Mouse (Mus musculus) embryonic fibroblast, embryonic 13.5 days (primary cell): ENCODE results near the gene Sox14. TPM values are rescaled to one million over a fixed set of nuclear protein-coding genes. Genes with fewer than 3 reads are reported as not detected.

Experiments
- H3K27ac ChIP-seq: 2 replicates; pipeline ENCODE4 v1.5.1; 2012; ENCODE audit warnings: low read length, control low read depth, inconsistent platforms; ENCODE audit not compliant: insufficient read depth
- H3K4me1 ChIP-seq: 2 replicates; pipeline ENCODE4 v1.6.1; 2011; ENCODE audit warnings: low read length; ENCODE audit not compliant: control insufficient read depth, insufficient read depth
- H3K4me3 ChIP-seq: 2 replicates; pipeline ENCODE4 v1.5.1; 2011; ENCODE audit warnings: mild to moderate bottlenecking, control low read depth, low read length; ENCODE audit not compliant: insufficient read depth
- CTCF ChIP-seq: IDR thresholded peaks from 2 replicates; pipeline ENCODE4 v1.5.1; 2011; ENCODE audit warnings: mild to moderate bottlenecking, control low read depth, low read length, moderate library complexity, borderline replicate concordance; ENCODE audit not compliant: insufficient read depth
- POLR2A ChIP-seq: IDR thresholded peaks from 2 replicates; pipeline ENCODE4 v1.6.1; 2011; ENCODE audit warnings: low read depth, mild to moderate bottlenecking, control low read depth, low read length, moderate library complexity
- polyA plus RNA-seq: library from polyadenylated mRNA; stranded (reverse); fragments of >200 nt; gene quantifications from 2 replicates; pipeline ENCODE4 v1.2.4, GENCODE M21; 2011; ENCODE audit warnings: low read depth; ENCODE audit not compliant: missing spikeins, insufficient read length

Gene Sox14
- polyA plus RNA-seq, 1 experiment: not detected

DNA sequence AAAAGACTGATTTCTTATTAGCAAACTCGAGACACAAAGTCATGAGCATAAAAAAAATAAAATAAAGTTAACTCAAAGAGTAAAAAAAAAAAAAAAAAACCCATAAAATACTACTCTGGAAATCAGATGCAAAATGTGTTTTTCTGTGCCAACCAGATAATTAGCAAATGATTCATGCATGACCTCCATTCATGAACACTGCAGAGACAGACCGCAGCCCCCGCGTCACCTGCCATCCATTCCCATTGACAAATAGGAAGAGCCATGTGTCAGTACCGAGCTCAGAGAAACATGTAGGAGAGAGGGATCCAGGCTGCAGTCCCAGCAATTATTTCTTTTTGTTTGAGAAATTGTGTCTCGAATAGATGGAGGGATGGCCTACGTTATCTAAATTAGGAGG lies 25.6 kb downstream of the Sox14 start:
- Histone ChIP-seq H3K4me3 (no peak overlapping the region), H3K4me1 (no peaks in the 10 kb centered on the region), H3K27ac (no peak overlapping the region)
- no peak for TF ChIP-seq CTCF
- no peak for TF ChIP-seq POLR2A

DNA sequence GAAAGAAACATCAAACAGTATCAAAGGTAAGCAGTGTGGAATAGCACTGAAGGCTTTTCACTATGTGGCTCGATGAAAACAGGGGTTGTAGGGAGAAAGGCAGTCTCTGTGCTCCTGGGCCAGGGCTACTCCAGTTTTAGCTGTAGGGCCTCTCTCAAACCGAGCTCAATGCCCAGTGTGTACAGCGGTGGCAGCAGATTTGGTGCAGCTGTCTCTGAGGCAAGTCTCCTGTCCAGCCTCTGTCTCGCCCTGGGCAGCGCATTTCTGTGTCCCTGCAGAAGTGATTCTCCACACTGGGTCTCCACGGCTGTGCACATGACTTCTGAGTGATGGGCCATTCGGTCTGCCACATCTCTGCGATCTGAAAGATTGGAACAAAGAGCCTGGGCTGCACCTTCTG lies 27.6 kb downstream of the Sox14 start:
- Histone ChIP-seq H3K27ac (no peak overlapping the region), H3K4me3 (no peak overlapping the region), H3K4me1 (no peaks in the 10 kb centered on the region)
- TF ChIP-seq CTCF (no peak), POLR2A (no peak)

DNA sequence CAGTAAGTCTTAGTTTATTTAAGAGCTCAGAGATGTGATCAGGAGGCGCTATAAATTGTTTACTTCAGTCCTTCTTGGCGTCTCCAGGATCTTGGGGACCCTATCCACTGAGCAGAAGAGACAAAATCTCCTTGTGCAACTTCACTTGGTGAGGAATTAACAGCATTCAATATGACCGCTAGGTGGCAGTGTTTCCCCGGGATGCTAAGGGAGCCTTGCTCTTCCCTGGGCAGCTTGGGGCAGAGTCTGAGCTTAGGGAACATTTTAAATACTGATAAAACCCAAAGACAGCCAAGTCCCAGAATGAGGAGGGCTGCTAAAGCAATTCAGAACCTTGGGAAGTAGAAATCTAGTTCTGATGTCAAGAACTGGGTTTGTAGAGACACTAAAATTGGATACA lies 29.1 kb downstream of the Sox14 start:
- no peaks in the 10 kb centered on the region for H3K4me1 ChIP-seq
- H3K4me3 ChIP-seq: no peak overlapping the region
- H3K27ac ChIP-seq: no peak overlapping the region
- TF ChIP-seq CTCF: peak; percentile 69
- no peak for TF ChIP-seq POLR2A

DNA sequence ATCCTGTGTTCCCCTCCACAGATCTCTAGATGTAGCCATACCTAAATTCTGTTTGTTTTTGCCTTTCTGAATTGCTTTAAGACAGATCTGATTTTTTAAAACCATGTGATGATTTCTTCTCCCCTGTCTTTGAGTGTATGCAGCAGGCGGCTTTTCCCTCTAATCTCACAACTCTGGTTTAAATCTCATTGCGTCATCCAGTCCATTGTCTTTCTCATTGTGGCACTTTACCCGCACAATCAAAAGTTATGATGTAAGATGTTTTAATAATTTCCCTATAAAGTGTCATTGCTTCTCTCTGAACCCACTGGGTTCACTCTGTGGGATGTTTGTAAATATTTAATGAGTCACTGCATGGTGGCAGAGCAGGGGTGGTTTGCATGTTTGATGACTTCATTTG lies 36.6 kb downstream of the Sox14 start:
- Histone ChIP-seq H3K4me1 (no peaks in the 10 kb centered on the region), H3K4me3 (no peak overlapping the region), H3K27ac (no peak overlapping the region)
- TF ChIP-seq CTCF (no peak), POLR2A (no peak)

DNA sequence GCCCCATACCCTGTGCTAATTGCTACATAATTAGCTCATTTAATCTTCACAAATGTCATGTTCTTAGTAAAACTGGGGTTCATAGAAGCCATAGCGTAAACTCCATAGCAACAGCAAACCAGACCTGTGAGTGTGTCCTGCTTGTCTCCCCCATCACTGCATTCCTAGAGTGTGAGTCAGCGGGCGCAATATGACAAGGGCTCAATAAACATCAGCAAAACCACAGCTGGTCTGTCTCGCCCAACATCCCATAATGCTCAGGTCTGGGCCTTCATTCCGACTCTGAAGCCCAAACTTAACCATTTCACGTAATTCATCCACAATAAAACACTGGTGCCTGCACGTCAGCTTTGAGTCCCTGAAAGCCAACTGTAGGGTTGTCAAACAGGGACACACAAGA lies 37.1 kb downstream of the Sox14 start:
- no peaks in the 10 kb centered on the region for H3K4me1 ChIP-seq
- TF ChIP-seq POLR2A (no peak), CTCF (no peak)
- H3K4me3 ChIP-seq: no peak overlapping the region
- H3K27ac ChIP-seq: no peak overlapping the region

DNA sequence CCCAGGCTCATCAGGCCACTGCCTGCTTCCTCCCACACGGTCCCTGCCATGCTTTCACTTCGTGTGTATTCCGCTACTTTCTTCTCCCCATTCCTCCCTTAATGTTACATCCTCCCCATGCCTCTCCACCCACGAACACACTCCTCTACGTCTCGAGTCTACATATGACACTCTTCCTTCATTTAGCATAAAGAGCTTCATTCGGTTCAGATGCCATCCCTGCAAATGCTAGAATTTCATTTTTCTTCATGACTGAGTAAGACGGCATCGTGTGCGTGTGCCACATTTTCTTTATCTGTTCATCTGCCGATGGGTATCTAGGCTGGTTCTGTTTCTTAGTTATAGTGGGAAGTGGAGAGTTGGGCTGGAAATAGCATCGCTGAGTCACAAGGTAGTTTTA lies 39.3 kb downstream of the Sox14 start:
- Histone ChIP-seq H3K4me3 (no peak overlapping the region), H3K4me1 (no peaks in the 10 kb centered on the region), H3K27ac (no peak overlapping the region)
- TF ChIP-seq POLR2A (no peak), CTCF (no peak)

DNA sequence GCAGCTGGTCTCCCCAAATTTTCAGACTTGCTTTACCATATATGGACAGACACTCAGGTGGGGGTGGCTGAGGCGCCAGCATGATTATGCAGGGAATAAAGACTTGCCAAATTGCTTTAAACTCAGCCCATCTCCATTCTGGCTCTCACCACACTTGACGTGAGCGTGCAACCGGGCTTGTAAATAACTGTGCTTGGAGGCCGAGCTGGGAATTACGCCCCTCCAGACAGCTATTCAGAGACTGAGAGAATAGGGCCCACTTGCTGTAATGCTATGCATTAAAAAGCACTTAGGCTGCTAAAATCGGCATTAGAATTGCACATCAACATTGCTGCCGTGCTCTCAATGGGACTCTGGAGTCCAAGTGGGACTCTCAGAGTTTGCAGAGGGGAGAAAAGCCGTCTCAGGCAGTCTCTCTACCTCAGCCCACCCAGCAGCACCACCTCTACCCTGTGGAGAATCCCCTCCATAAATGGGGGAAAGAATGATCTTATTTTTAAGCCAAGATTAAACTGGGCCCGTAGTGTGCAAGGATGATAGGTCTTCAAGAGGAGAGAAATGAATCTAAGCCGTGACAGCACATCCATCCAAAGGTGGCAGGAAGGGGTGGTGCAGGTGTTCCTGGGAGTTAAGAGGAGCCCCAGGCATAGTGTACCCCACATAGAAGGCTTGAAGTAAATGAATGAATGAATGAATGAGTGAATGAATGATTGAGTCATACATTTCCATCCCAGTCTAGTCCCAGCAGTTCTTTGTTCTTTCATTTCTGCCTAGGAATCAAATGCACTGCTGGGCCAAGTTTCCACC lies 40.1 kb downstream of the Sox14 start:
- H3K4me3 ChIP-seq: no peak overlapping the region
- H3K4me1 ChIP-seq: no peaks in the 10 kb centered on the region
- TF ChIP-seq CTCF (no peak), POLR2A (no peak)
- no peak overlapping the region for H3K27ac ChIP-seq

Other genes with a start within 250 kb of the Sox14 start
- gene Dzip1l, start 246.7 kb downstream of the Sox14 start, polyA plus RNA-seq: 26.5 and 29.9 TPM in 2 replicates
- not detected in 2 replicates for gene Cldn18, start 158.9 kb downstream of the Sox14 start, polyA plus RNA-seq